Mouse (Mus musculus) kidney, embryonic 14.5 days (tissue): ENCODE results near the gene Opn4. TPM values are rescaled to one million over a fixed set of nuclear protein-coding genes. Genes with fewer than 3 reads are reported as not detected.

Source experiments
- ATAC-seq: fragments of 200-750 bp; cut with Nextera tagmentation; 2 replicates; pipeline ENCODE4 v1.8.0; 2017; ENCODE audit warnings: moderate number of reproducible peaks, mild to moderate bottlenecking, moderate TSS enrichment, moderate library complexity; ENCODE audit not compliant: low FRiP score, low TSS enrichment
- H3K27ac ChIP-seq: fragments of 300-500 bp; sonication (generic); 2 replicates; pipeline ENCODE4 v1.5.1; 2014; ENCODE audit warnings: low read depth, mild to moderate bottlenecking, low read length, moderate library complexity, mixed read lengths
- H3K27me3 ChIP-seq: fragments of 300-500 bp; sonication (generic); 2 replicates; pipeline ENCODE4 v1.6.1; 2014; ENCODE audit warnings: mild to moderate bottlenecking, low read length; ENCODE audit not compliant: control insufficient read depth, insufficient read depth
- H3K36me3 ChIP-seq: fragments of 300-500 bp; sonication (generic); 2 replicates; pipeline ENCODE4 v1.6.1; 2014; ENCODE audit warnings: low read length, mixed read lengths; ENCODE audit not compliant: control insufficient read depth, insufficient read depth
- H3K4me1 ChIP-seq: fragments of 300-500 bp; sonication (generic); 2 replicates; pipeline ENCODE4 v1.6.1; 2014; ENCODE audit warnings: low read length, mixed read lengths; ENCODE audit not compliant: control insufficient read depth, insufficient read depth
- H3K4me2 ChIP-seq: fragments of 300-500 bp; sonication (generic); replicated peaks from 2 replicates; pipeline ENCODE4 v1.6.1; 2014; ENCODE audit warnings: low read depth, mild to moderate bottlenecking, low read length
- H3K4me3 ChIP-seq: fragments of 300-500 bp; sonication (generic); 2 replicates; pipeline ENCODE4 v1.5.1; 2014; ENCODE audit warnings: mild to moderate bottlenecking, low read length
- H3K9ac ChIP-seq: fragments of 300-500 bp; sonication (generic); 2 replicates; pipeline ENCODE4 v1.6.1; 2014; ENCODE audit warnings: low read depth, mild to moderate bottlenecking, low read length, moderate library complexity
- H3K9me3 ChIP-seq: fragments of 300-500 bp; sonication (generic); 2 replicates; pipeline ENCODE4 v1.6.1; 2016; ENCODE audit warnings: low read length; ENCODE audit not compliant: control insufficient read depth
- WGBS: fragments of 180-500 bp; shearing (Covaris S2); extraction: QIAGEN DNeasy Blood & Tissue Kit; methylation state at CpG from one replicate; pipeline ENCODE4 v1.1.7; 2014; 5-methylcytosine and 5-hydroxymethylcytosine counted together
- polyA plus RNA-seq: library from polyadenylated mRNA; unstranded; fragments of >200 nt; fragmentation: Nextera tagmentation; extraction: Ambion mirVana; gene quantifications from 2 replicates; pipeline ENCODE4 v1.2.1, GENCODE M21; 2014

Gene Opn4
- polyA plus RNA-seq, 1 experiment from 2014 or later: 0.20 TPM

GRCm38 (mm10) chr14:34601910-34602309 lies 2.0 kb upstream of the Opn4 start:
- Histone ChIP-seq H3K4me2 (no peak overlapping the region), H3K36me3 (no peaks in the 10 kb centered on the region), H3K27ac (no peak overlapping the region), H3K4me3 (no peak overlapping the region), H3K9me3 (no peaks in the 10 kb centered on the region), H3K4me1 (no peaks in the 10 kb centered on the region), H3K27me3 (no peaks in the 10 kb centered on the region), H3K9ac (no peak overlapping the region)
- 77% methylated on average over 7 of the region's 7 CpGs for WGBS
- ATAC-seq: no peak

- H3K4me1 ChIP-seq: no peaks in the 10 kb centered on the region
- WGBS: 85% methylated on average over 17 of the region's 17 CpGs
- no peak overlapping the region for H3K27ac ChIP-seq
- no peak for ATAC-seq
- H3K36me3 ChIP-seq: no peaks in the 10 kb centered on the region
- no peak overlapping the region for H3K4me2 ChIP-seq
- H3K9me3 ChIP-seq: no peaks in the 10 kb centered on the region
- no peak overlapping the region for H3K9ac ChIP-seq
- H3K27me3 ChIP-seq: no peaks in the 10 kb centered on the region
- no peak overlapping the region for H3K4me3 ChIP-seq
These were observed 4.2 kb downstream of the Opn4 start for GRCm38 (mm10) chr14:34595596-34596255.

- no peak for ATAC-seq
- no peaks in the 10 kb centered on the region for H3K36me3 ChIP-seq
- no peaks in the 10 kb centered on the region for H3K9me3 ChIP-seq
- WGBS: 60% methylated on average over 15 of the region's 15 CpGs
- no peak overlapping the region for H3K27ac ChIP-seq
- H3K4me3 ChIP-seq: no peak overlapping the region
- H3K4me2 ChIP-seq: no peak overlapping the region
- H3K9ac ChIP-seq: no peak overlapping the region
- H3K27me3 ChIP-seq: no peaks in the 10 kb centered on the region
- H3K4me1 ChIP-seq: no peaks in the 10 kb centered on the region
These were observed 8.0 kb downstream of the Opn4 start for GRCm38 (mm10) chr14:34591741-34592535.

GRCm38 (mm10) chr14:34590743-34591675 lies 8.9 kb downstream of the Opn4 start:
- H3K27me3 ChIP-seq: no peaks in the 10 kb centered on the region
- H3K36me3 ChIP-seq: no peaks in the 10 kb centered on the region
- H3K4me3 ChIP-seq: no peak overlapping the region
- H3K4me2 ChIP-seq: no peak overlapping the region
- no peak overlapping the region for H3K27ac ChIP-seq
- no peaks in the 10 kb centered on the region for H3K9me3 ChIP-seq
- H3K4me1 ChIP-seq: no peaks in the 10 kb centered on the region
- no peak overlapping the region for H3K9ac ChIP-seq
- ATAC-seq: no peak
- WGBS: 67% methylated on average over 24 of the region's 24 CpGs

- Histone ChIP-seq H3K4me2 (no peak overlapping the region), H3K27me3 (no peaks in the 10 kb centered on the region), H3K36me3 (no peaks in the 10 kb centered on the region), H3K4me1 (no peaks in the 10 kb centered on the region), H3K4me3 (no peak overlapping the region), H3K9ac (no peak overlapping the region), H3K27ac (no peak overlapping the region), H3K9me3 (no peaks in the 10 kb centered on the region)
- no peak for ATAC-seq
- 88% methylated on average over 5 of the region's 5 CpGs for WGBS
These were observed 9.8 kb downstream of the Opn4 start for GRCm38 (mm10) chr14:34590017-34590570.

GRCm38 (mm10) chr14:34589185-34589713 lies 10.7 kb downstream of the Opn4 start:
- Histone ChIP-seq H3K4me2 (no peak overlapping the region), H3K9me3 (no peaks in the 10 kb centered on the region), H3K4me3 (no peak overlapping the region), H3K9ac (no peak overlapping the region), H3K27ac (no peak overlapping the region), H3K27me3 (no peaks in the 10 kb centered on the region), H3K36me3 (no peaks in the 10 kb centered on the region), H3K4me1 (no peaks in the 10 kb centered on the region)
- no peak for ATAC-seq
- 96% methylated on average over 8 of the region's 8 CpGs for WGBS

GRCm38 (mm10) chr14:34588498-34588897 lies 11.4 kb downstream of the Opn4 start, which contains the start of gene Ldb3:
Ldb3 (minus strand) TSS chr14:34588682.
- no peaks in the 10 kb centered on the region for H3K36me3 ChIP-seq
- ATAC-seq: peak; percentile 29; the same call in 1 of the 2 replicates
- H3K27me3 ChIP-seq: no peaks in the 10 kb centered on the region
- H3K4me3 ChIP-seq: no peak within 1 kb of the TSS
- H3K9me3 ChIP-seq: no peaks in the 10 kb centered on the region
- no peaks in the 10 kb centered on the region for H3K4me1 ChIP-seq
- WGBS: 38% methylated on average over 8 of the region's 8 CpGs
- H3K4me2 ChIP-seq: no peak within 1 kb of the TSS
- no peak within 1 kb of the TSS for H3K27ac ChIP-seq
- no peak within 1 kb of the TSS for H3K9ac ChIP-seq

- Histone ChIP-seq H3K9me3 (no peaks in the 10 kb centered on the region), H3K4me3 (no peak overlapping the region), H3K9ac (no peak overlapping the region), H3K4me1 (no peaks in the 10 kb centered on the region), H3K27ac (no peak overlapping the region), H3K27me3 (no peaks in the 10 kb centered on the region), H3K4me2 (no peak overlapping the region), H3K36me3 (no peaks in the 10 kb centered on the region)
- no peak for ATAC-seq
- 67% methylated on average over 5 of the region's 5 CpGs for WGBS
These were observed 11.9 kb downstream of the Opn4 start for GRCm38 (mm10) chr14:34588005-34588404.
